Mouse (Mus musculus) testis, adult 2 months (tissue): ENCODE measurements around the gene Sympk.

Experiments used
- CTCF ChIP-seq: fragments of 200-500 bp; IDR thresholded peaks from 2 replicates; pipeline ENCODE4 v1.5.1; 2012; ENCODE audit warnings: low read depth, mild to moderate bottlenecking, inconsistent platforms, low read length, moderate library complexity; ENCODE audit not compliant: control insufficient read depth, insufficient read depth, insufficient replicate concordance
- POLR2A ChIP-seq: fragments of 200-500 bp; IDR thresholded peaks from 2 replicates; pipeline ENCODE4 v1.6.1; 2012; ENCODE audit warnings: low read depth, mild to moderate bottlenecking, inconsistent platforms, low read length, moderate library complexity; ENCODE audit not compliant: control insufficient read depth

- TF ChIP-seq POLR2A (no peak), CTCF (no peak)
These were observed 30.9 kb downstream of the Sympk start for GRCm38 (mm10) chr7:19055108-19055507.
